Mouse (Mus musculus) splenic B cell, adult 2 months (primary cell): Measurements from ENCODE around the gene Bbx.

ENCODE experiments used
- DNase-seq: peaks from one replicate; pipeline ENCODE4 v3.0.0-alpha.2; 2011; ENCODE audit warnings: low read depth, low spot score
- H3K27me3 ChIP-seq: 2 replicates; pipeline ENCODE4 v1.6.1; 2012; ENCODE audit warnings: mild to moderate bottlenecking, low read length, moderate library complexity, mixed read lengths; ENCODE audit not compliant: control insufficient read depth, poor library complexity, insufficient read depth, severe bottlenecking
- H3K36me3 ChIP-seq: 2 replicates; pipeline ENCODE4 v1.6.1; 2012; ENCODE audit warnings: mild to moderate bottlenecking, low read length, moderate library complexity, mixed read lengths; ENCODE audit not compliant: control insufficient read depth, poor library complexity, insufficient read depth, severe bottlenecking

Gene Bbx

DNA sequence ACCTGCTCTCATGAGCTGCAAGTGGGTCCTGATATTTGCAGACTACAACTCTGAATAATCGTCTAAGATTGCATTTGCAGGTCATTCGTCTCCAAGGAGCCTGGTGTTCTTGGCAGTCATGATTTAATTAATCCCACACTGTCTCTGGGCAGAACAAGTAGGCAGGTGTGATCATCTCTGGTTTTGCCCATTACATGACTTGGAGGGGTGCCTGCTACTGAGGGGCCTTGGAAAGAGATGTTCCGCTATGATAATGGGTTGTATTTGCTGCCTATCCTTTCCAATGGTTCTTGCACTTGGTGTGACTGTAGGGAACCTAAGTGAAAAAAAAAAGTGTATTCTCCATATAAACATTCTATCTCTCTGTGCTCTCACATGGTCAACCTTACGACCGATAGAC lies 273.6 kb downstream of the Bbx start:
- no peak for DNase-seq
- Histone ChIP-seq H3K27me3 (no peaks in the 10 kb centered on the region), H3K36me3 (no peaks in the 10 kb centered on the region)

DNA sequence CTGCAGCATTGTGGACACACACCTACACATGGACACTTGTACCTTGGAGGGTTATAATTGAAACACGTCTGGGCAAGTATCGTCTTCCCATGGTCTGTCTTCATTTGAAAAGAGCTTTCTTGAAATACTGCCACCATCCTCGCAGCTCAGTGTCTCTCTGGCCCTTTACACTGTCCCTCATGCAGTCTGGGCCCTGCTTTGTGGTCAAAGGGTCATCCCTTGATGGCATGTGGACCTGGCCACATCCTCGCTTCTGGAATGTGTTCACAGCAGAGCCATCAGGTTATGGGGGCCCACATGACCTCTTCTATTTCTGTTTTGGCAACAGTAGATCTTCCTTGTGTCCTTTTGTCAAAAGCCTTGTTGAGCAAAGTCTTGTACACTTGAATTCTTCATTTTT lies 282.6 kb downstream of the Bbx start:
- H3K36me3 ChIP-seq, result no peaks in the 10 kb centered on the region
- no peaks in the 10 kb centered on the region for H3K27me3 ChIP-seq
- no peak for DNase-seq

- no peaks in the 10 kb centered on the region for H3K27me3 ChIP-seq
- no peaks in the 10 kb centered on the region for H3K36me3 ChIP-seq
- no peak for DNase-seq
Measured at GRCm38 (mm10) chr16:50147900-50148299, 284.3 kb downstream of the Bbx start.
